Mouse (Mus musculus): Measurements from ENCODE around the gene Peg10. TPM values are rescaled to one million over a fixed set of nuclear protein-coding genes. Genes with fewer than 3 reads are reported as not detected.
"Not testable (repeated sequence)": the region's sequence is repeated elsewhere in the genome, so short reads cannot be mapped to it uniquely, and the experiment has no call there.

Gene Peg10
- total RNA-seq, 2 experiments from 2014 or later, result 1.1 to 1.2 TPM

- intact Hi-C loops (cut with DNase I), result loop anchor here (5.0 to 10.0 kb wide), 5 partner anchors 146 to 644 kb away; partner anchors contain the start of genes Casd1 and Pon2
- peak; percentile 16 to 59 for DNase-seq
These were observed 785 bp downstream of the Peg10 start for GRCm38 (mm10) chr6:4747677-4748505.

GRCm38 (mm10) chr6:4748506-4748961 is 1.4 kb downstream of the Peg10 start:
- intact Hi-C loops (cut with DNase I), result loop anchor here (5.0 to 10.0 kb wide), 5 partner anchors 146 to 644 kb away; partner anchors contain the start of genes Casd1 and Pon2
- peak; percentile 15 for DNase-seq

GRCm38 (mm10) chr6:4749091-4749490 is 2.0 kb downstream of the Peg10 start:
- intact Hi-C loops (cut with DNase I), result loop anchor here (5.0 to 10.0 kb wide), 5 partner anchors 147 to 643 kb away; partner anchors contain the start of genes Casd1 and Pon2

DNA sequence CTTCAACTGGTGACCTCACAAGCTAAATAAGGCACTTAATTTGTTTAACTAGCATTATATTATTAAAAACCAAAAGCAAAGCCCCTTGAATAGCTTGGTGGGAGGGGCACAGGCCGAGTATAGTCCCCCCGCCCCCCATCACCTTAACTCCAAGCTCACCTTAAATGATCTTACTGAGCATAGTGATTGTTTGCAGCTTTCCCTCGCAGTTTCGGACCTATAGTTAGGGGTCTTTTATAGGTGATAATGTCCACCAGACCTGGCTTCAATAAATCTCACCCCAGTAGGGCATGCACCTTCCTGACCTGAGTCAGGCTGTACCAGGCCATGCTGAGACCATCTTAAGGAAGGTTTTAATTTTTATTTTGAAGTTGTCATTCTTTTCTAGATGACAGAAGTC is 4.2 kb downstream of the Peg10 start:
- intact Hi-C loops (cut with DNase I), result no loop called here

More at GRCm38 (mm10) chr6:4749091-4749490, 2.0 kb downstream of the Peg10 start:
- DNase-seq, result peak; percentile 91 to 92

GRCm38 (mm10) chr6:4754286-4754685 is 7.2 kb downstream of the Peg10 start:
- intact Hi-C loops (cut with DNase I), result no loop called here
- no peak for DNase-seq

More for the DNA sequence above, 4.2 kb downstream of the Peg10 start:
- no peak for DNase-seq

- no peak for DNase-seq
- intact Hi-C loops (cut with DNase I), result no loop called here
These were observed 7.8 kb downstream of the Peg10 start for GRCm38 (mm10) chr6:4754886-4755285.

DNA sequence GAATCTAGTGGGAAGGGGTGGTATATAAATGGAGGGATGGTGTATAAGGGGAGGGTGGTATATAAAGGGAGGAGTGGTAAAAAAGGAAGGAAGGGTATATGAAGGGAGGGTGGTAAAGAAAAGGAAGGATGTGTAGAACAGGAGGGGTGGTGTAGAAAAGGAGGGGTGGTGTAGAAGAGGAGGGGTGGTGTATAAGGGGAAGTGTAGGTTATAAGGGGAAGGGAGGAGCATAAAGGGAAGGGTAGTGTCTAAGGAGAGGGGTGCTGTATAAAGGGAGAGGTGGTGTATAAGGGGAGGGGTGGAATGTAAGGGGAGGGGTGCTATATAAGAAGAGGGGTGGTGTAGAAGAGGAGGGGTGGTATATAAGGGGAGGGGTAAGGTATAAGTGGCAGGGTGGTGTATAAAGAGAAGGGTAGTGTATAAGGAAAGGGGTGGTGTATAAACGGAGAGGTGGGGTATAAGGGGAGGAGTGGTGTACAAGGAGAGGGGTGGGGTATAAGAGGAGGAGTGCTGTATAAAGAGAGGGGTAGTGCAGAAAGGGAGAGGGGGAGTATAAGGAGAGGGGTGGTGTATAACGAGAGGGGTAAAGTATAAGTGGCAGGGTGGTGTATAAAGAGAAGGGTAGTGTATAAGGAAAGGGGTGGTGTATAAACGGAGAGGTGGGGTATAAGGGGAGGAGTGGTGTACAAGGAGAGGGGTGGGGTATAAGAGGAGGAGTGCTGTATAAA is 14.5 kb downstream of the Peg10 start:
- DNase-seq; intact Hi-C loops (cut with DNase I): not testable (repeated sequence)

DNA sequence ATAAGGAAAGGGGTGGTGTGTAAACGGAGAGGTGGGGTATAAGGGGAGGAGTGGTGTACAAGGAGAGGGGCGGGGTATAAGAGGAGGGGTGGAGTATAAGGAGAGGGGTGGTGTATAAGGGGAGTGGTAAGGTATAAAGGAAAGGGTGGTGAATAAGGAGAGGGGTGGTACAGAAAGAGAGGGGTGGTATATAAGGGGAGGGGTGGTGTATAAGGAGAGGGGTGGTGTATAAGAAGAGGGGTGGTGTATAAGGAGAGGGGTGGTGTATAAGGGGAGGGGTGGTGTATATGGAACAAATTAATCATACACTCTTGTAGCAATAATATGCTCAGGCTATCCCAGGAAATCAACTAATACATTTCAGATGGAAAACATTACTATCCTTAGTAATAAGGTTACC is 15.1 kb downstream of the Peg10 start:
- intact Hi-C loops (cut with DNase I), result no loop called here
- DNase-seq, result no peak

DNA sequence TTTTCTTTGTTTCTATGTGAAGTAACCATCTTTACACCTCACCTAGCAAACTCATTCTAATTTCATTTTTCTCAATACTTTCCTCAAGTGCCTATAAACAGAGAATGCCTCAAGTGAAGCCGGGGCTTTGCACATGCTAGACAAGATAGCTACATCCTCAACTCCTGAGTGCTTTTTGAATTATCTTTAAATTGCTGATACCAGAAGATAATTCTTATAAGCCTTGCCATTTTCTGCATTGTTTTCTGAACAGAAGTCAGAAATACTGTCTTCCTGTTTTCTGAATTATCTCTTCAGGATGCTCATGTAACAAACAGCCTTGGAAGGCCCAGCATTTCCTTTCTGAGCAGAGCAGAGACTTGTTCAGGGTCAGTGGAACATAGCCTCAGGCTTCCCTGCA is 49.2 kb downstream of the Peg10 start:
- DNase-seq, result no peak
- intact Hi-C loops (cut with DNase I), result no loop called here

DNA sequence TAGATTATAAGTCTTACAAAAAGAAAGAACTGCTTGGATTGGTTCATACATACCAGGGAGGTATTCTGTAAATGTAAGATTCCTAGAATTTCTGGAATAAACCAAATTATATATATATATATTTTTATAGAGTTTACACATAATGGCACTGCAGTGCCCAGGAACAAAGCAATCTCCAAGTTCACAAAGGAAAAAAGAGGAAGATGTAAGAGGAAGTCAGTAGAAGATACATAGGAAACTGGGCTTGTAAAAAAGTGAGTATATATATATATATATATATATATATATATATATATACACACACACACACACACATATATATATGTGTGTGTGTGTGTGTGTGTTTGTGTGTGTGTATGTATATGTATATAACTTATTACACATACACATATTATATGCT is 50.2 kb downstream of the Peg10 start:
- DNase-seq; intact Hi-C loops (cut with DNase I): not testable (repeated sequence)

DNA sequence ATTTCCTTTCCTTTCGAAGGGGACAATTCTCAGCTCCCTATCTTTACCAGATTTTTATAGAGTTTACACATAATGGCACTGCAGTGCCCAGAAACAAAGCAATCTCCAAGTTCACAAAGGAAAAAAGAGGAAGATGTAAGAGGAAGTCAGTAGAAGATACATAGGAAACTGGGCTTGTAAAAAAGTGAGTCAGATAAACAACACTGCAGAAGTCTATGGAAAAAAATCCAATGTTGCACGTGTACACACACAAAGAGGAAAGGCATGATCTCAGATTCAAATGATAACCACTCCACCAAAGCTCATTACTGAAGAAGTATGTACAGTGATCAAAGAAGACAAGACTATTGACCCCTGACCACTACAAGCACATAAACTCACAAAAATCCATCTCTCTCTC is 51.3 kb downstream of the Peg10 start:
- intact Hi-C loops (cut with DNase I), result no loop called here
- no peak for DNase-seq

DNA sequence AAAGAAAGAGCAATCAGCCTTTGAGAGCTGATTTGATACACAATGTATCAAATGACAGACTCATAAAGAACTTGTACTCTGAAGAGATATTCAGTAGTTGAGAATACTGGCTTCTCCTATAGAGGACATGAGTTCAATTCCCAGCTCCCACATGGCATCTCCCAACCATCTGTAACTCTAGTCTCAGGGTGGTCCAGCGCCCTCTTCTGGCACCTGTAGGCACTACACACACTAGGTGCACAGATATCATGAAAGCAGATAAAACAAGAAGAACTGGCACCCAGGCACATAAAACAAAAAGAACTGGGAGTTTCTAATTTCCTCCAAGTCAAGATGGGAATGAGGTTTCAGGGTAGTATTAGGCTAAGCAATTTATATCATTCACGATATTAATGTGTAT is 52.3 kb downstream of the Peg10 start:
- intact Hi-C loops (cut with DNase I), result no loop called here
- no peak for DNase-seq

GRCm38 (mm10) chr6:4806981-4807380 is 59.9 kb downstream of the Peg10 start:
- intact Hi-C loops (cut with DNase I), result no loop called here
- DNase-seq, result no peak

Other genes with a start within 250 kb of the Peg10 start
- 100 to 1,000 TPM; 137 to 156 TPM for gene Col1a2, start 242.5 kb upstream of the Peg10 start, total RNA-seq (2021)
- 10 to 100 TPM; 24.4 to 27.3 TPM for gene Casd1, start 146.5 kb upstream of the Peg10 start, total RNA-seq (2021)
- gene Sgce, start 99 bp upstream of the Peg10 start, total RNA-seq (2021), result 10 to 100 TPM; 20.8 to 22.5 TPM
- gene Ppp1r9a, start 155.6 kb downstream of the Peg10 start, total RNA-seq (2021), result 10 to 100 TPM; 12.1 to 13.3 TPM

Data from heart, postnatal 36 days (tissue).